Mouse (Mus musculus) brain, embryonic 14.5 days (tissue): ENCODE measurements at regions not wholly inside any gene's neighbourhood (a gene's known extent, or its start where the extent isn't known, plus 50 kb on each side); places are given as distances from the start of the nearest gene placed in this dataset.

Experiments used
- CTCF ChIP-seq: fragments of 200-500 bp; IDR thresholded peaks from 2 replicates; pipeline ENCODE4 v1.5.1; 2012; ENCODE audit warnings: inconsistent platforms, mild to moderate bottlenecking, moderate library complexity, borderline replicate concordance; ENCODE audit not compliant: insufficient read depth, insufficient read length; ENCODE audit errors: extremely low read depth
- POLR2A ChIP-seq: fragments of 200-500 bp; IDR thresholded peaks from 2 replicates; pipeline ENCODE4 v1.6.1; 2012; ENCODE audit warnings: mild to moderate bottlenecking, inconsistent platforms, borderline replicate concordance; ENCODE audit not compliant: poor library complexity, insufficient read depth, insufficient read length, severe bottlenecking; ENCODE audit errors: extremely low read depth

DNA sequence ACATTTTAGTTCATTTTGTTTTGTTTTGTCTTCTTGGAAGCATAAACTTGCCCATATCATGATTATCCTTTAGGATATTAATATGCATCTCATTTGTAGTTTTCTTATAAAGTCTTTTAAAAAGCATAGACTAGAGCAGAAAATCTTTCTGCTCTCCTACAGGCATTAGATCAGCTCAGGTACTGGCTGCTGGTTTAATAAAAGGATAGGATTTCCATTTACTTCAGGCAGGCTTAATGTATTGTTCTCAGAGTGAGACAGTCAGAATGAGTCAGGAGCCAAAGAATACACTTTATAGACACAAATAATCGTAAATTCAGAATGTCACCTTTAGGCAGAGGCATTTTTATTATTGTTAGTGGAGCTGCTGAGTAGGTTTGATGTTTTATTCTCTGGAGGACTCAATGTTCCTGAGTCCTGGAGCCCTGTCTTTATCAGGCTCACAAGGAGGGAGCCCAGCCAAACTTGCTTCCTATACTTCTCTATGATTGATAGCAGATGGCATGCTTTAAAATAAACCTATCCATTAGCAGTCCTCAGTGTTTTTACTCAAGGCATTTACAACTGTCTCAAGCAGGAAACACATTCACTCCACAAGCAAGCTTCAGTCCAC is 469.5 kb upstream of the Zeb2 start:
- TF ChIP-seq CTCF: no peak
- no peak for TF ChIP-seq POLR2A
